Mouse (Mus musculus) stomach, embryonic 16.5 days (tissue): ENCODE data around the gene Rnf6. TPM values are rescaled to one million over a fixed set of nuclear protein-coding genes. Genes with fewer than 3 reads are reported as not detected.
A peak's percentile ranks its signal among the peaks of the same experiment; 100 is the strongest.

Experiments
- ATAC-seq: fragments of 200-750 bp; cut with Nextera tagmentation; 2 replicates; pipeline ENCODE4 v1.8.0; 2017; ENCODE audit warnings: moderate number of reproducible peaks, moderate TSS enrichment; ENCODE audit not compliant: insufficient read depth, low FRiP score
- H3K27ac ChIP-seq: fragments of 300-500 bp; sonication (generic); 2 replicates; pipeline ENCODE4 v1.5.1; 2014; ENCODE audit warnings: low read length
- H3K27me3 ChIP-seq: fragments of 300-500 bp; sonication (generic); 2 replicates; pipeline ENCODE4 v1.6.1; 2014; ENCODE audit warnings: low read length, control low read depth, mixed read lengths; ENCODE audit not compliant: control insufficient read depth, insufficient read depth
- H3K36me3 ChIP-seq: fragments of 300-500 bp; sonication (generic); 2 replicates; pipeline ENCODE4 v1.6.1; 2014; ENCODE audit warnings: low read length; ENCODE audit not compliant: control insufficient read depth, insufficient read depth
- H3K4me1 ChIP-seq: fragments of 300-500 bp; sonication (generic); 2 replicates; pipeline ENCODE4 v1.6.1; 2014; ENCODE audit warnings: low read length, control low read depth, mixed read lengths; ENCODE audit not compliant: control insufficient read depth, insufficient read depth
- H3K4me2 ChIP-seq: fragments of 300-500 bp; sonication (generic); 2 replicates; pipeline ENCODE4 v1.6.1; 2014; ENCODE audit warnings: low read depth, low read length, mixed read lengths
- H3K4me3 ChIP-seq: fragments of 300-500 bp; sonication (generic); replicated peaks from 2 replicates; pipeline ENCODE4 v1.5.1; 2014; ENCODE audit warnings: mild to moderate bottlenecking, low read length
- H3K9ac ChIP-seq: fragments of 300-500 bp; sonication (generic); 2 replicates; pipeline ENCODE4 v1.6.1; 2014; ENCODE audit warnings: low read length
- H3K9me3 ChIP-seq: fragments of 300-500 bp; sonication (generic); replicated peaks from 2 replicates; pipeline ENCODE4 v1.6.1; 2016; ENCODE audit warnings: low read length, control low read depth; ENCODE audit not compliant: control insufficient read depth
- WGBS: fragments of 180-500 bp; shearing (Covaris S2); extraction: QIAGEN DNeasy Blood & Tissue Kit; methylation state at CpG from one replicate; pipeline ENCODE4 v1.1.7; 2014; 5-methylcytosine and 5-hydroxymethylcytosine counted together
- polyA plus RNA-seq: library from polyadenylated mRNA; unstranded; fragments of >200 nt; fragmentation: Nextera tagmentation; extraction: Ambion mirVana; gene quantifications from 2 replicates; pipeline ENCODE4 v1.2.1, GENCODE M21; 2015

The Rnf6 gene
- polyA plus RNA-seq, 1 experiment from 2014 or later: 58.1 TPM

- Histone ChIP-seq H3K27me3 (no peaks in the 10 kb centered on the region), H3K9me3 (no peaks in the 10 kb centered on the region), H3K9ac (peak overlapping the region; percentile 91), H3K36me3 (peaks cover 8% of the 10 kb centered on the region; the same call in 1 of the 2 replicates), H3K4me3 (peak overlapping the region; percentile 86), H3K4me2 (peak overlapping the region; percentile 83), H3K27ac (peak overlapping the region; percentile 100), H3K4me1 (0 out of 2 replicates have a peak, but pooled peaks cover 6% of the 10 kb centered on the region)
- peak; percentile 45 for ATAC-seq
- 6% methylated on average over 13 of the region's 13 CpGs for whole genome bisulfite sequencing
Measured at GRCm38 (mm10) chr5:146220501-146220878, 865 bp downstream of the Rnf6 start.

- Histone ChIP-seq H3K36me3 (peaks cover 45% of the 10 kb centered on the region), H3K9me3 (no peaks in the 10 kb centered on the region), H3K4me3 (no peak overlapping the region), H3K27me3 (no peaks in the 10 kb centered on the region), H3K4me2 (no peak overlapping the region), H3K4me1 (no peaks in the 10 kb centered on the region), H3K9ac (no peak overlapping the region), H3K27ac (no peak overlapping the region)
- 92% methylated on average over 5 of the region's 5 CpGs for WGBS
- ATAC-seq: no peak
Measured at GRCm38 (mm10) chr5:146205537-146205936, 15.8 kb downstream of the Rnf6 start.

GRCm38 (mm10) chr5:146203921-146204320, 17.4 kb downstream of the Rnf6 start:
- peaks cover 36% of the 10 kb centered on the region for H3K36me3 ChIP-seq

GRCm38 (mm10) chr5:146200580-146200979, 20.8 kb downstream of the Rnf6 start:
- H3K4me3 ChIP-seq: no peak overlapping the region
- no peaks in the 10 kb centered on the region for H3K27me3 ChIP-seq
- WGBS: 98% methylated on average over 6 of the region's 6 CpGs
- no peak for ATAC-seq
- H3K27ac ChIP-seq: no peak overlapping the region
- H3K9me3 ChIP-seq: no peaks in the 10 kb centered on the region
- no peak overlapping the region for H3K9ac ChIP-seq
- H3K4me2 ChIP-seq: no peak overlapping the region
- peaks cover 17% of the 10 kb centered on the region for H3K36me3 ChIP-seq
- H3K4me1 ChIP-seq: no peaks in the 10 kb centered on the region

More at GRCm38 (mm10) chr5:146203921-146204320, 17.4 kb downstream of the Rnf6 start:
- ATAC-seq: no peak
- Histone ChIP-seq H3K4me1 (no peaks in the 10 kb centered on the region), H3K4me2 (no peak overlapping the region), H3K9me3 (no peaks in the 10 kb centered on the region), H3K4me3 (no peak overlapping the region), H3K27me3 (no peaks in the 10 kb centered on the region), H3K9ac (no peak overlapping the region), H3K27ac (no peak overlapping the region)
- WGBS: 77% methylated on average over 2 of the region's 2 CpGs

GRCm38 (mm10) chr5:146199540-146199939, 21.8 kb downstream of the Rnf6 start:
- H3K9ac ChIP-seq: no peak overlapping the region
- no peak overlapping the region for H3K4me3 ChIP-seq
- no peaks in the 10 kb centered on the region for H3K27me3 ChIP-seq
- no peak for ATAC-seq
- no peaks in the 10 kb centered on the region for H3K9me3 ChIP-seq
- no peak overlapping the region for H3K27ac ChIP-seq
- H3K4me2 ChIP-seq: no peak overlapping the region
- 79% methylated on average over 2 of the region's 2 CpGs for WGBS
- H3K36me3 ChIP-seq: peaks cover 15% of the 10 kb centered on the region
- H3K4me1 ChIP-seq: no peaks in the 10 kb centered on the region

GRCm38 (mm10) chr5:146199073-146199472, 22.3 kb downstream of the Rnf6 start:
- H3K4me2 ChIP-seq: no peak overlapping the region
- H3K27me3 ChIP-seq: no peaks in the 10 kb centered on the region
- no peak overlapping the region for H3K9ac ChIP-seq
- no peaks in the 10 kb centered on the region for H3K9me3 ChIP-seq
- H3K4me3 ChIP-seq: no peak overlapping the region
- H3K27ac ChIP-seq: no peak overlapping the region
- H3K36me3 ChIP-seq: peaks cover 10% of the 10 kb centered on the region
- H3K4me1 ChIP-seq: no peaks in the 10 kb centered on the region
- no peak for ATAC-seq

GRCm38 (mm10) chr5:146193360-146193759, 28.0 kb downstream of the Rnf6 start:
- H3K27me3 ChIP-seq: no peaks in the 10 kb centered on the region

GRCm38 (mm10) chr5:146190501-146191269, 30.7 kb downstream of the Rnf6 start:
- H3K27me3 ChIP-seq: no peaks in the 10 kb centered on the region
- no peak overlapping the region for H3K9ac ChIP-seq
- H3K9me3 ChIP-seq: no peaks in the 10 kb centered on the region
- no peaks in the 10 kb centered on the region for H3K4me1 ChIP-seq
- WGBS: 56% methylated on average over 3 of the region's 3 CpGs
- H3K36me3 ChIP-seq: no peaks in the 10 kb centered on the region
- H3K4me3 ChIP-seq: no peak overlapping the region
- no peak overlapping the region for H3K4me2 ChIP-seq
- H3K27ac ChIP-seq: no peak overlapping the region
- ATAC-seq: no peak

More at GRCm38 (mm10) chr5:146193360-146193759, 28.0 kb downstream of the Rnf6 start:
- Histone ChIP-seq H3K9me3 (no peaks in the 10 kb centered on the region), H3K4me1 (no peaks in the 10 kb centered on the region), H3K27ac (no peak overlapping the region), H3K4me2 (no peak overlapping the region), H3K9ac (no peak overlapping the region), H3K36me3 (no peaks in the 10 kb centered on the region), H3K4me3 (no peak overlapping the region)
- WGBS: 78% methylated on average over 8 of the region's 8 CpGs
- ATAC-seq: no peak

GRCm38 (mm10) chr5:146190093-146190492, 31.3 kb downstream of the Rnf6 start:
- no peak overlapping the region for H3K27ac ChIP-seq
- ATAC-seq: no peak

More at GRCm38 (mm10) chr5:146190093-146190492, 31.3 kb downstream of the Rnf6 start:
- Histone ChIP-seq H3K27me3 (no peaks in the 10 kb centered on the region), H3K4me2 (no peak overlapping the region), H3K9ac (no peak overlapping the region), H3K36me3 (no peaks in the 10 kb centered on the region), H3K4me1 (no peaks in the 10 kb centered on the region), H3K4me3 (no peak overlapping the region), H3K9me3 (no peaks in the 10 kb centered on the region)
- 51% methylated on average over 4 of the region's 4 CpGs for WGBS
